Mouse (Mus musculus): ENCODE results near the gene Elmod3.

DNA sequence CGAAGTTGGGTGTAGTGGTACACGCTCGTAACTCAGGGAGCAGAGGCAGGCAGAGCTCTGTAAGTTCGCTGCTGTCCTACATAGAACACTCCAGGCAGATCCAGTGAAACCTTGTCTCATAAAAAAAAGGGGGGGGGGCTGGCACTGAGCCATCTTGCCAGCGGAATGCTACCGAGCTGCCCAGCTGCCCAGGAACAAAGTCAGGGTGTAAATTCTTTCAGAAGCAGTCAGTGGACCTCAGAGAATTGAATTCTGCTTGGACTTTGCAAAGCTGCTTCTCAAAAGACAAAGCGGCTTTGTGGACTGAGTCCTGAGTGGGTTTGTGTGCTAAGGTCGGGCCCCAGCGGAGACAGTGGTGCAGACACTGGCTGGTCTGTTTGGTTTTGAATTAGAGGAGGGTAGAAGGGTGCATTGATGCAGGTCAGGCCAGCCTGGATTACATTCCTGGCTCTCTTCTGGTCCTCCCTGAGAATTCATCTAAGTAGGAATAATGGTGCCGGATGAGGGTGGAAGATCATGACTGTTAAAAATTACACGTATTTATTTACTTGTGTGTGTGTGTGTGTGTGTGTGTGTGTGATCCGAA lies 54.9 kb downstream of the Elmod3 start:
- no peak for TF ChIP-seq CTCF (IDR thresholded peaks at IDR 0.05; ENCODE audit: low read depth, low read length)
- TF ChIP-seq POLR2A (IDR thresholded peaks at IDR 0.05; ENCODE audit: borderline replicate concordance, low read depth, low read length), result no peak
